In the genomic region with DNA sequence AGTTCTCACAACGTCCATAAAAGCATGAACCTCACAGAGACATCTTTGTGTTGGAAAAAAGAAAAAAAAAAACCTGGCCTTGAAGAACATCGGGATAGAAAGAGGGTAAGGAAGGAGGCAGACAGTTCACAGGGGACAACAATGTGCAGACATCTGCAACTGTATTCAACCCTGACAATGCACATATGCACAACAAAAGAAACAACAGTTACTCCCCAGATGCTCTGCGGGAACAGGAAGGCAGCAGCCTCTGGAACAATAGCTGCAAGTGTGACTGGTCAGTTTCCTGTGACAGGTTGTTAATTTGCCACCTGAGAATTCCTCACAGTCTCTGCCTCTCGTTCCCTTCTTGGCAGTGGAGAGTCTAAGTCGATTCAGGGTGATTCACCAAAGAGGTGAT, we compare ENCODE assay signal across 20 mouse cellular contexts.
DNase-seq lines count a peak whose midpoint lies in the region; ATAC-seq lines count a peak whose summit lies in the region.
"Had no signal": no experiment of that assay in that cellular context is flagged by ENCODE, and none has a peak within 500 bp of the region (broad histone marks: within the 10 kb centered on the region; RNA-seq: fewer than 3 reads in every experiment).

No protein-coding gene starts in this region.

- 4% methylated on average over 5 of the region's 5 CpGs for WGBS in hindbrain, embryonic 10.5 days
- 4% methylated on average over 5 of the region's 5 CpGs for WGBS in hindbrain, embryonic 16.5 days
- WGBS in neural tube, embryonic 11.5 days: 0% methylated on average over 5 of the region's 5 CpGs

- ATAC-seq in hindbrain, embryonic 16.5 days: no peak
- peak; percentile 67; the same call in 1 of the 2 replicates for ATAC-seq in neural tube, embryonic 11.5 days (ENCODE audit: insufficient read depth, low FRiP score, low TSS enrichment)
- ATAC-seq: forebrain, embryonic 14.5 days; intestine, embryonic 15.5 days; liver, postnatal 0 days; midbrain, embryonic 15.5 days had no signal

- peak; percentile 29 for DNase-seq in hindbrain, embryonic 10.5 days (ENCODE audit: low spot score)
- DNase-seq in neural tube, embryonic 11.5 days (ENCODE audit: low spot score): peak; percentile 26
- DNase-seq in neural tube, embryonic 10.5 days (ENCODE audit: extremely low spot score, low spot score): no peak
- DNase-seq in forelimb bud, embryonic 11.5 days (ENCODE audit: low read depth, low spot score): peak; percentile 55
- no peak for DNase-seq in urinary bladder, postnatal 36 days (ENCODE audit: low spot score in 2 of 2)
- no peak for DNase-seq in thymus, postnatal 0 days (ENCODE audit: low spot score)
- DNase-seq: cerebellum, adult 9-10 months; heart, postnatal 4 days; liver, postnatal 0 days; lung, postnatal 36 days; right cerebral cortex, postnatal 14 days; thymus, postnatal 25 days had no signal

- H3K4me2 ChIP-seq in hindbrain, embryonic 16.5 days (ENCODE audit: low read length): no peak overlapping the region
- H3K4me2 ChIP-seq in neural tube, embryonic 11.5 days (ENCODE audit: low read depth): no peak overlapping the region
- H3K4me2 ChIP-seq: intestine, embryonic 15.5 days; limb, embryonic 15.5 days; midbrain, embryonic 15.5 days; stomach, embryonic 15.5 days had no signal

- H3K9me3 ChIP-seq in hindbrain, embryonic 10.5 days: no peaks in the 10 kb centered on the region
- no peaks in the 10 kb centered on the region for H3K9me3 ChIP-seq in hindbrain, embryonic 16.5 days (ENCODE audit: control insufficient read depth, low read length)
- no peaks in the 10 kb centered on the region; the same call in 1 of the 2 replicates for H3K9me3 ChIP-seq in neural tube, embryonic 11.5 days (ENCODE audit: control insufficient read depth, low read length)
- H3K9me3 ChIP-seq: intestine, embryonic 15.5 days; limb, embryonic 15.5 days; midbrain, embryonic 15.5 days; stomach, embryonic 15.5 days had no signal

- H3K27me3 ChIP-seq in hindbrain, embryonic 10.5 days (ENCODE audit: insufficient read depth, poor library complexity, severe bottlenecking): no peaks in the 10 kb centered on the region
- no peaks in the 10 kb centered on the region for H3K27me3 ChIP-seq in hindbrain, embryonic 16.5 days (replicated peaks; ENCODE audit: control insufficient read depth, insufficient read depth, low read length)
- H3K27me3 ChIP-seq in neural tube, embryonic 11.5 days (ENCODE audit: control insufficient read depth, insufficient read depth, low read length): no peaks in the 10 kb centered on the region
- H3K27me3 ChIP-seq: CH12.LX; intestine, embryonic 15.5 days; limb, embryonic 15.5 days; midbrain, embryonic 15.5 days; stomach, embryonic 15.5 days had no signal

- no peaks in the 10 kb centered on the region for H3K36me3 ChIP-seq in hindbrain, embryonic 10.5 days
- no peaks in the 10 kb centered on the region for H3K36me3 ChIP-seq in hindbrain, embryonic 16.5 days (ENCODE audit: control insufficient read depth, insufficient read depth, low read length)
- no peaks in the 10 kb centered on the region for H3K36me3 ChIP-seq in neural tube, embryonic 11.5 days (ENCODE audit: control insufficient read depth, insufficient read depth, low read length)
- H3K36me3 ChIP-seq: intestine, embryonic 15.5 days; limb, embryonic 15.5 days; midbrain, embryonic 15.5 days; stomach, embryonic 15.5 days had no signal

- peaks cover 14% of the 10 kb centered on the region for H3K4me1 ChIP-seq in hindbrain, embryonic 10.5 days (replicated peaks)
- peaks cover 2% of the 10 kb centered on the region; the same call in 1 of the 2 replicates for H3K4me1 ChIP-seq in hindbrain, embryonic 16.5 days (ENCODE audit: control insufficient read depth, insufficient read depth, low read depth, low read length)
- peaks cover 7% of the 10 kb centered on the region; the same call in 1 of the 2 replicates for H3K4me1 ChIP-seq in neural tube, embryonic 11.5 days (ENCODE audit: control insufficient read depth, insufficient read depth, low read length)
- H3K4me1 ChIP-seq: intestine, embryonic 15.5 days; limb, embryonic 15.5 days; stomach, embryonic 15.5 days had no signal

- no peak overlapping the region for H3K4me3 ChIP-seq in hindbrain, embryonic 10.5 days
- no peak overlapping the region for H3K4me3 ChIP-seq in hindbrain, embryonic 16.5 days (ENCODE audit: low read length)
- H3K4me3 ChIP-seq in neural tube, embryonic 11.5 days (ENCODE audit: low read depth, low read length): no peak overlapping the region
- H3K4me3 ChIP-seq: intestine, embryonic 15.5 days; left cerebral cortex, adult 2 months; limb, embryonic 15.5 days; midbrain, embryonic 15.5 days; stomach, embryonic 15.5 days had no signal

- H3K9ac ChIP-seq in hindbrain, embryonic 16.5 days (ENCODE audit: low read depth, low read length): no peak overlapping the region
- H3K9ac ChIP-seq in neural tube, embryonic 11.5 days (ENCODE audit: low read length): no peak overlapping the region
- H3K9ac ChIP-seq: intestine, embryonic 15.5 days; limb, embryonic 15.5 days; liver, postnatal 0 days; midbrain, embryonic 15.5 days; stomach, embryonic 15.5 days had no signal

- H3K27ac ChIP-seq in hindbrain, embryonic 10.5 days: peak overlapping the region; percentile 45
- H3K27ac ChIP-seq in hindbrain, embryonic 16.5 days (ENCODE audit: low read depth, low read length): no peak overlapping the region
- H3K27ac ChIP-seq in neural tube, embryonic 11.5 days (ENCODE audit: low read depth, low read length): no peak overlapping the region
- H3K27ac ChIP-seq: intestine, embryonic 15.5 days; left cerebral cortex, adult 2 months; limb, embryonic 15.5 days; midbrain, embryonic 15.5 days; stomach, embryonic 15.5 days had no signal

Comparison
In these comparisons a context has a peak if more than half of its experiments do, and no peak if none do; other contexts are left out.
1. DNase-seq: peak in hindbrain, embryonic 10.5 days (single experiment), neural tube, embryonic 11.5 days (single experiment) and forelimb bud, embryonic 11.5 days (single experiment); none in neural tube, embryonic 10.5 days (single experiment), urinary bladder, postnatal 36 days (0 of 2) and thymus, postnatal 0 days (single experiment).